In the genomic region with DNA sequence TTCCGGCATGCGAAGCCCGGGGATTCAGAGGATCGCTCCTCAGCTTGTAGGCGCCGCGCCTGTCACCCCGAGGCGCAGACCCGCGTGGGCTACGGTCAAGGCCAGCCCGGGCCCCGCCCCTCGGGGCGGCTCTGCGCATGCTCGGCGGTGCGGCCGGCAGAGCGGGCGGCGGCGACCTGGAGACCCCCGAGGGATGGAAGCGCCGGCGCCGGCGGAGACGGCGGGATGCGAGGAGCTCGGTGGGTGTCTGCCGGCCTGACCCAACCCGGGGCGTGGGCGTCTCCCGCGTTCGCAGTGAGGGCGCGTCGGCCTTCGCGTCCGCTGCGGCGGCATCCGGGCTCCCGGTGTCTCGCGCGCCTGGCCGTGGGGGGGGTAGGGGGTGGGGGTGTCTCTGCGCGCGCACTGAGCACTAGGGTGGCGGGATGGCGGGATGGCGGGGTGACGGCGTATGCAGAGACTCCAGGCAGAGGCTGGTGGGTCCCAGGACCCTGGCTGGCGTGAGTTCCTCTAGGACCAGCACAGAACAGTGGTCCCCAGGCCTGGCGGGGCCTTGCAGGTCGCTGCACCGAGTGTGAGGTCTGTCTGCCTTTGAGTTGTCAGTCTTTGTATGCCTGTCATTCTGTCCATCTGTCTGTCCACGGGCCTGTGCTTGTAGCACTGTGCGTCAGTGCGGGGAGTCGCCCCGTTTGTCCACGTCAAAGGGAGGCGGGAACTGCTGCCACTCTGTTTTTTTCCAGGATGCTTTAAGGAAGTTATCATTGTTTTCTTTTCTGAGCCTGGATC, we compare ENCODE assay signal across 7 mouse cellular contexts. TPM values are rescaled to one million over a fixed set of nuclear protein-coding genes. Genes with fewer than 3 reads are reported as not detected.
A peak's percentile ranks its signal among the peaks of the same experiment; 100 is the strongest.
DNase-seq lines count a peak whose midpoint lies in the region; ATAC-seq lines count a peak whose summit lies in the region.

A gene (plus strand): TSS at position 140 of the 783 bp plus-strand sequence.

- DNase-seq in adrenal gland, postnatal 10 days = peak; percentile 90
- peak; percentile 84 for DNase-seq in embryonic facial prominence, embryonic 10.5 days (ENCODE audit: low spot score)
- DNase-seq in heart, adult 8-10 months (ENCODE audit: low spot score) = peak; percentile 73
- peak; percentile 78 for DNase-seq in kidney, adult 9 months
- peak; percentile 45 to 68 for DNase-seq in spleen, adult 18-20 months

- peak within 1 kb of the TSS; percentile 82 for H3K4me3 ChIP-seq in embryonic facial prominence, embryonic 10.5 days
- peak within 1 kb of the TSS; percentile 73 for H3K4me3 ChIP-seq in limb, embryonic 13.5 days
- H3K4me3 ChIP-seq in midbrain, embryonic 15.5 days = peak within 1 kb of the TSS; percentile 86

- H3K4me1 ChIP-seq in embryonic facial prominence, embryonic 10.5 days = peaks cover 17% of the 10 kb centered on the region
- peaks cover 31% of the 10 kb centered on the region for H3K4me1 ChIP-seq in limb, embryonic 13.5 days
- H3K4me1 ChIP-seq in midbrain, embryonic 15.5 days = peaks cover 42% of the 10 kb centered on the region

- no peaks in the 10 kb centered on the region for H3K36me3 ChIP-seq in embryonic facial prominence, embryonic 10.5 days (replicated peaks)
- no peaks in the 10 kb centered on the region for H3K36me3 ChIP-seq in limb, embryonic 13.5 days
- H3K36me3 ChIP-seq in midbrain, embryonic 15.5 days (replicated peaks) = no peaks in the 10 kb centered on the region

- H3K4me2 ChIP-seq in limb, embryonic 13.5 days (replicated peaks) = peak within 1 kb of the TSS; percentile 79
- H3K4me2 ChIP-seq in midbrain, embryonic 15.5 days = peak within 1 kb of the TSS; percentile 54

- H3K9ac ChIP-seq in limb, embryonic 13.5 days = peak within 1 kb of the TSS; percentile 88
- H3K9ac ChIP-seq in midbrain, embryonic 15.5 days = peak within 1 kb of the TSS; percentile 94

- under 1% methylated on average over 75 of the region's 75 CpGs for WGBS in embryonic facial prominence, embryonic 10.5 days
- WGBS in limb, embryonic 13.5 days = under 1% methylated on average over 62 of the region's 75 CpGs
- WGBS in midbrain, embryonic 15.5 days = under 1% methylated on average over 74 of the region's 75 CpGs

- ATAC-seq in limb, embryonic 13.5 days (ENCODE audit: low FRiP score, low read depth) = peak; percentile 89
- peak; percentile 96 for ATAC-seq in midbrain, embryonic 15.5 days (replicated peaks)

- H3K27ac ChIP-seq in embryonic facial prominence, embryonic 10.5 days (replicated peaks) = peak within 1 kb of the TSS; percentile 92
- H3K27ac ChIP-seq in limb, embryonic 13.5 days = peak within 1 kb of the TSS; percentile 79
- peak within 1 kb of the TSS; percentile 96 for H3K27ac ChIP-seq in midbrain, embryonic 15.5 days

- H3K27me3 ChIP-seq in embryonic facial prominence, embryonic 10.5 days (replicated peaks; ENCODE audit: low read depth, poor library complexity, severe bottlenecking) = peaks cover 17% of the 10 kb centered on the region
- H3K27me3 ChIP-seq in limb, embryonic 13.5 days = no peaks in the 10 kb centered on the region
- no peaks in the 10 kb centered on the region for H3K27me3 ChIP-seq in midbrain, embryonic 15.5 days (replicated peaks)

- H3K9me3 ChIP-seq in embryonic facial prominence, embryonic 10.5 days = no peaks in the 10 kb centered on the region
- no peaks in the 10 kb centered on the region for H3K9me3 ChIP-seq in limb, embryonic 13.5 days
- no peaks in the 10 kb centered on the region for H3K9me3 ChIP-seq in midbrain, embryonic 15.5 days

RNA-seq across cellular contexts. Expression of the gene that starts here (rescaled TPM):
- 10 to 100 TPM; 25.8 to 26.9 TPM for total RNA-seq in adrenal gland, postnatal 10 days (2021)
- polyA plus RNA-seq in embryonic facial prominence, embryonic 10.5 days (2016; fragmentation: Nextera tagmentation; extraction: Ambion mirVana) = 10.7 and 11.5 TPM in 2 replicates
- total RNA-seq in heart, adult 8-10 months (2022) = 1 to 10 TPM; 5.9 to 7.5 (median 6.7) TPM
- polyA plus RNA-seq in limb, embryonic 13.5 days (2015; fragmentation: Nextera tagmentation; extraction: Ambion mirVana) = 20.7 and 22.8 TPM in 2 replicates
- 28.7 and 33.0 TPM in 2 replicates for polyA plus RNA-seq in midbrain, embryonic 15.5 days (2015; fragmentation: Nextera tagmentation; extraction: Ambion mirVana)

Comparison
In these comparisons a context has a peak if more than half of its experiments do, and no peak if none do; other contexts are left out.
1. Peak in every context shown above with its lines: DNase-seq, ATAC-seq, H3K4me3 ChIP-seq and H3K27ac ChIP-seq.